Mouse (Mus musculus): ENCODE data around the gene Rsrc2. TPM values are rescaled to one million over a fixed set of nuclear protein-coding genes. Genes with fewer than 3 reads are reported as not detected.

Rsrc2 gene
- 419 TPM for polyA plus RNA-seq (2014; fragmentation: Illumina TruSeq; extraction: RNeasy Lipid Tissue Mini Kit (QIAGEN cat#74804); ENCODE audit: low read depth, low replicate concordance)

GRCm38 (mm10) chr5:123749065-123750064 is at the start of gene Rsrc2, which contains the start of gene Kntc1:
Gene Rsrc2 (minus strand): TSS chr5:123749414.
Gene Kntc1 (plus strand): TSS chr5:123749716.

GRCm38 (mm10) chr5:123720328-123721311 is 28.6 kb downstream of the Rsrc2 start, which contains the start of gene Zcchc8:
Gene Zcchc8 (minus strand): TSS chr5:123721100.

GRCm38 (mm10) chr5:123684221-123685144 is 64.7 kb downstream of the Rsrc2 start, which contains the start of gene Clip1:
Gene Clip1 (minus strand): TSS chr5:123684618.

Other genes starting within 250 kb of the Rsrc2 start
- gene B3gnt4, start 239.0 kb downstream of the Rsrc2 start, polyA plus RNA-seq (2014; fragmentation: Illumina TruSeq; extraction: RNeasy Lipid Tissue Mini Kit (QIAGEN cat#74804); ENCODE audit: low read depth, low replicate concordance), result not detected
- gene Diablo, start 225.2 kb downstream of the Rsrc2 start, polyA plus RNA-seq (2014; fragmentation: Illumina TruSeq; extraction: RNeasy Lipid Tissue Mini Kit (QIAGEN cat#74804); ENCODE audit: low read depth, low replicate concordance), result 84.9 TPM
- gene Gm49027, start 223.9 kb downstream of the Rsrc2 start, polyA plus RNA-seq (2014; fragmentation: Illumina TruSeq; extraction: RNeasy Lipid Tissue Mini Kit (QIAGEN cat#74804); ENCODE audit: low read depth, low replicate concordance), result not detected
- gene Vps33a, start 176.4 kb downstream of the Rsrc2 start, polyA plus RNA-seq (2014; fragmentation: Illumina TruSeq; extraction: RNeasy Lipid Tissue Mini Kit (QIAGEN cat#74804); ENCODE audit: low read depth, low replicate concordance), result 12.8 TPM
- gene Clip1, start 64.8 kb downstream of the Rsrc2 start, polyA plus RNA-seq (2014; fragmentation: Illumina TruSeq; extraction: RNeasy Lipid Tissue Mini Kit (QIAGEN cat#74804); ENCODE audit: low read depth, low replicate concordance), result 45.4 TPM
- gene Zcchc8, start 28.3 kb downstream of the Rsrc2 start, polyA plus RNA-seq (2014; fragmentation: Illumina TruSeq; extraction: RNeasy Lipid Tissue Mini Kit (QIAGEN cat#74804); ENCODE audit: low read depth, low replicate concordance), result 147 TPM
- 6.9 TPM for gene Kntc1, start 302 bp upstream of the Rsrc2 start, polyA plus RNA-seq (2014; fragmentation: Illumina TruSeq; extraction: RNeasy Lipid Tissue Mini Kit (QIAGEN cat#74804); ENCODE audit: low read depth, low replicate concordance)
- gene Hcar2, start 116.1 kb upstream of the Rsrc2 start, polyA plus RNA-seq (2014; fragmentation: Illumina TruSeq; extraction: RNeasy Lipid Tissue Mini Kit (QIAGEN cat#74804); ENCODE audit: low read depth, low replicate concordance), result 0.50 TPM
- 1.4 TPM for gene Hcar1, start 130.6 kb upstream of the Rsrc2 start, polyA plus RNA-seq (2014; fragmentation: Illumina TruSeq; extraction: RNeasy Lipid Tissue Mini Kit (QIAGEN cat#74804); ENCODE audit: low read depth, low replicate concordance)
- gene Denr, start 157.8 kb upstream of the Rsrc2 start, polyA plus RNA-seq (2014; fragmentation: Illumina TruSeq; extraction: RNeasy Lipid Tissue Mini Kit (QIAGEN cat#74804); ENCODE audit: low read depth, low replicate concordance), result 225 TPM
- not detected for gene Gm43518, start 178.0 kb upstream of the Rsrc2 start, polyA plus RNA-seq (2014; fragmentation: Illumina TruSeq; extraction: RNeasy Lipid Tissue Mini Kit (QIAGEN cat#74804); ENCODE audit: low read depth, low replicate concordance)
- 7.2 TPM for gene Ccdc62, start 181.3 kb upstream of the Rsrc2 start, polyA plus RNA-seq (2014; fragmentation: Illumina TruSeq; extraction: RNeasy Lipid Tissue Mini Kit (QIAGEN cat#74804); ENCODE audit: low read depth, low replicate concordance)
- 1.6 TPM for gene Hip1r, start 224.2 kb upstream of the Rsrc2 start, polyA plus RNA-seq (2014; fragmentation: Illumina TruSeq; extraction: RNeasy Lipid Tissue Mini Kit (QIAGEN cat#74804); ENCODE audit: low read depth, low replicate concordance)